Mouse (Mus musculus) embryonic fibroblast, embryonic 13.5 days (primary cell): ENCODE results near the gene Slc25a39.

Source experiments
- CTCF ChIP-seq: IDR thresholded peaks from 2 replicates; pipeline ENCODE4 v1.5.1; 2011; ENCODE audit warnings: mild to moderate bottlenecking, control low read depth, low read length, moderate library complexity, borderline replicate concordance; ENCODE audit not compliant: insufficient read depth
- POLR2A ChIP-seq: IDR thresholded peaks from 2 replicates; pipeline ENCODE4 v1.6.1; 2011; ENCODE audit warnings: low read depth, mild to moderate bottlenecking, control low read depth, low read length, moderate library complexity

DNA sequence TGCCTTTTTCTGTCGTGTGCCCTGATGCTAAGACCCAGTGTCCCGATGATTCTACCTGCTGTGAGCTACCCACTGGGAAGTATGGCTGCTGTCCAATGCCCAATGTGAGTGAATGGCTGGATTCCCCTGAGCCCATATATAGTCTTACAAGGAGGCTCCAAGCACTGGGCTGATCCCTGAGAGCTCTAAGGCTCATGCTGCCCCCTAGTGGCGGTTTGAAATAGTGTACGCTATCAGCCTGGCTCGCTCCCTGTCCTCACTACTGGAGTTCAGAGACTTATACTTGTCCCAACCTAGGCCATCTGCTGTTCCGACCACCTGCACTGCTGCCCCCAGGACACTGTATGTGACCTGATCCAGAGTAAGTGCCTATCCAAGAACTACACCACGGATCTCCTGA, 26.7 kb upstream of the Slc25a39 start:
- no peak for TF ChIP-seq POLR2A
- TF ChIP-seq CTCF = peak; percentile 70
